Mouse (Mus musculus) cerebellum, adult 18-20 months (tissue): ENCODE results near the gene Alkbh1.
A peak's percentile ranks its signal among the peaks of the same experiment; 100 is the strongest.

ENCODE experiments used
- DNase-seq, 2 experiments: peaks; one replicate each; pipeline ENCODE4 v3.0.0; 2021

Gene Alkbh1

GRCm38 (mm10) chr12:87416690-87417089 lies 27.1 kb downstream of the Alkbh1 start:
- DNase-seq = peak; percentile 37 to 49

- no peak for DNase-seq
Observed at GRCm38 (mm10) chr12:87415358-87415757, 28.5 kb downstream of the Alkbh1 start.

GRCm38 (mm10) chr12:87413179-87413790 lies 30.5 kb downstream of the Alkbh1 start:
- DNase-seq = peak; percentile 69 to 71

GRCm38 (mm10) chr12:87410999-87411398 lies 32.8 kb downstream of the Alkbh1 start:
- DNase-seq = no peak

- DNase-seq = no peak
Observed at GRCm38 (mm10) chr12:87409123-87409522, 34.7 kb downstream of the Alkbh1 start.

GRCm38 (mm10) chr12:87407869-87408605 lies 35.8 kb downstream of the Alkbh1 start:
- DNase-seq = no peak

GRCm38 (mm10) chr12:87405721-87406120 lies 38.1 kb downstream of the Alkbh1 start:
- DNase-seq = no peak

GRCm38 (mm10) chr12:87405165-87405564 lies 38.7 kb downstream of the Alkbh1 start:
- DNase-seq = no peak

- no peak for DNase-seq
Observed at GRCm38 (mm10) chr12:87401883-87402282, 41.9 kb downstream of the Alkbh1 start.

GRCm38 (mm10) chr12:87399119-87399819 lies 44.5 kb downstream of the Alkbh1 start:
- no peak for DNase-seq

GRCm38 (mm10) chr12:87397811-87398417 lies 45.9 kb downstream of the Alkbh1 start:
- no peak for DNase-seq

GRCm38 (mm10) chr12:87397126-87397525 lies 46.7 kb downstream of the Alkbh1 start:
- DNase-seq = no peak

- no peak for DNase-seq
Observed at GRCm38 (mm10) chr12:87394316-87394715, 49.5 kb downstream of the Alkbh1 start.

- no peak for DNase-seq
Observed at GRCm38 (mm10) chr12:87393447-87394145, 50.2 kb downstream of the Alkbh1 start.

- DNase-seq = no peak
Observed at GRCm38 (mm10) chr12:87391355-87391754, 52.5 kb downstream of the Alkbh1 start.

GRCm38 (mm10) chr12:87389231-87389630 lies 54.6 kb downstream of the Alkbh1 start:
- DNase-seq = no peak

- DNase-seq = peak; percentile 99 to 100
Observed at GRCm38 (mm10) chr12:87388122-87388774, 55.6 kb downstream of the Alkbh1 start, which contains the start of gene Sptlc2. TSS of gene Sptlc2 (minus strand) at chr12:87388355.

- DNase-seq = peak; percentile 35 to 59
Observed at GRCm38 (mm10) chr12:87387171-87388121, 56.4 kb downstream of the Alkbh1 start.

GRCm38 (mm10) chr12:87385051-87385450 lies 58.8 kb downstream of the Alkbh1 start:
- no peak for DNase-seq

GRCm38 (mm10) chr12:87381380-87381682 lies 62.5 kb downstream of the Alkbh1 start:
- DNase-seq = no peak
